Mouse (Mus musculus): ENCODE measurements around the gene Ap5b1.

The Ap5b1 gene

DNA sequence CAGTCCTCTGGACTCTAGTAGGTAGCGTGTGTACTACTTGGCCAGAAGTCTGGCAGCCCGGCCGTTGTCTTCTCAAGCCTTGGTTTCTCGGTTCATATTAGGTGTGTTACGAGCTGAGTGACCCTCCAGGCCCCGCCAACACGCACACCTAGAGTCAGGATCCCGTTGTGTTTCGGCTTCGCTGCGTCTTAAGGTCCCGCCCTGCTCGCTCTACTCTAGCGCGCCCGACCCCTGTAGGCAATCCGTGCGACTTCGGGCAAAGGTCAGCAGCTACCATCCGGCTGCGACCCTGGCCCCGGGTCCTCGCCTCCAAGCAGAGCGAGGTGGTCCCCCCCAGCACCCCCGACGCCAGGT is 668 bp upstream of the Ap5b1 start:
- DNase-seq (ENCODE audit: inconsistent ontology term) = no peak

DNA sequence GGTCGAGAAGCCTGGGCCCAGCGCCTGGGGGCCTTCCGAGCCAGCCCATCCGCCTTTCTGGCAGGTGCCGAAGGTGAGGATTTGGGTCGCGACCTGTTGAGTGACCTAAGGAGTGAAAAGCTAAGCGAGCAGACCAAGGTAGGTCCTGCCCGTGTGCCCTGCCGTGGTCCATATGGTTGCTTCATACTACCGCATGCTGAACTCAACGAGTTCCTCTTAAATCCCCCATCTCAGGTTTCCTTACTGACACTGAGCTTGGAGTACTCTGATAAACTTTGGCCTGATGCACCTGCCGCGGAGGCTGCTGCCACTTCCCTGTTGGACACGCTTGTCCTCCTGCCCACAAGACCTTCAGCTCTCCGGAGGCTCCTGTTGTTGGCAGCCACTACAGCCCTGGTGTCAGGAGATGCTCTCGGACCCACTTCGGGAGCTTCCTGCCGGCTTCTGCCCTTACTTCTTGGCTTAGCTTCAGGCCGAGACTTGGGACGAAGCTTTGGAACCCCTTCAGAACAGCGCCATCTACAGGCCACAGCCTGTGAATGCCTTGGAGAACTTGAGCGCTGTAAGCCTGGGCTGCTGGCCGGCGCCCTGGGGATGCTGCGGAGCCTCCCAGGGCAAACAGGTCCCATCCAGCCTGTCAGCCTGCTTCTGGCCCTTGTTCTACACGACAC is 780 bp downstream of the Ap5b1 start:
- DNase-seq (ENCODE audit: inconsistent ontology term) = peak; percentile 79

DNA sequence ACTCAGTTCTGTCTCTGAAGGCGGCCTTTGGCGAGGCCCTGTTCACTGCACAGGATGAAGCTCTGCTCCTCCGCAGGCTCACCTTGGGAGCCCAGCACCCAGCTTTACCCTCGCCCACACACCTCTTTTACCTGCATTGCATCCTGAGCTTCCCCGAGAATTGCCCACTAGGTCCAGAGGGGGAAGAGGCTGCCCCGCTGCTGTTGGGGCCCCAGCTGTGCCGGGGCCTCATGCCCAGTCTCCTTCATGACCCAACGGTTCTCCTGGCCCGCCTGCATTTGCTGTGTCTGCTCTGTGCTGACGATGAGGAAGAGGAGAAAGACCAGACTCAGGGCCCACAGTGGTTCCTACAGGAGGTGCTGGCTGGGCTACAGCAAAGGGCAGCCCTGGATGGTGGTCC is 1.7 kb downstream of the Ap5b1 start:
- no peak for DNase-seq (ENCODE audit: inconsistent ontology term)

- no peak for DNase-seq (ENCODE audit: inconsistent ontology term)
These were observed 2.8 kb downstream of the Ap5b1 start for GRCm38 (mm10) chr19:5570353-5571246.

DNA sequence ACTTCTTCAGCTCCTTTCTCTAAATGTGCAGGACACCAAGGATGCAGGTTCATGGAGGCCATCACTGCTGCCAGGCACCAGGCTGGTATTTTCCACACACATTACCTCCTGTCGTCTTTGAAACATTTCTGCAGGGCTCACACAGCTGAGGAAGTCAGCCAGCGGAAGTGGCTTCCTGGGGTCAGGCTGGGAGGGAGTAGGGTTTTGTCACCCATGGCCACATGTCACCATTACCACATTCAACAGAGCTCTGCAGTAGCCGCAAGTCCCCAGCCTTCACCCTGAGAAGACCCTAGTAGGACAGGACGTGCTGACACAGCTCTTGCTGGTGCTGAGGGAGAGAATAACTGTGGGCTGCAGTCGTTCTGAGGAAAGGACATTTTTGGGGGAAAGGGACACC is 4.0 kb downstream of the Ap5b1 start:
- no peak for DNase-seq (ENCODE audit: inconsistent ontology term)

GRCm38 (mm10) chr19:5572331-5573125 is 4.7 kb downstream of the Ap5b1 start:
- DNase-seq (ENCODE audit: inconsistent ontology term) = no peak

DNA sequence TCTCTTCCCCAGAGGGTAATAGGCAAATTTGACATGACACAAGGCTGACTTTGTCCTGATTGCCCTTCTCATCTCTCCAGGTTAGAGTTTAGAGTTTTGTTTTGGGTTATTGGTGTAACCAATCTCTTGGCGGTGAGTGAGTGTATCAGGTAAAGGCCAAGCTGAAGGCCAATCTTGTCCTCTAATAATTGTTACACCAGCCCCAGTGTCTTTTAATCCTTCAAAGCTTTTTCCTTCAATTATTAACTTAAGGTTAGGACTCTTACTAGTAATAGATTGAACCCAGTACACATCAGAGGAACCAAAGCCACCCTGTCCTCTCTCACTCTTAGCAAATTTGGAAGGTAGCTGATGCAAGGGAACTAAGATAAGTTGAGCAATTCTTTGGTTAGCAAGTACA is 7.5 kb downstream of the Ap5b1 start:
- no peak for DNase-seq (ENCODE audit: inconsistent ontology term)

DNA sequence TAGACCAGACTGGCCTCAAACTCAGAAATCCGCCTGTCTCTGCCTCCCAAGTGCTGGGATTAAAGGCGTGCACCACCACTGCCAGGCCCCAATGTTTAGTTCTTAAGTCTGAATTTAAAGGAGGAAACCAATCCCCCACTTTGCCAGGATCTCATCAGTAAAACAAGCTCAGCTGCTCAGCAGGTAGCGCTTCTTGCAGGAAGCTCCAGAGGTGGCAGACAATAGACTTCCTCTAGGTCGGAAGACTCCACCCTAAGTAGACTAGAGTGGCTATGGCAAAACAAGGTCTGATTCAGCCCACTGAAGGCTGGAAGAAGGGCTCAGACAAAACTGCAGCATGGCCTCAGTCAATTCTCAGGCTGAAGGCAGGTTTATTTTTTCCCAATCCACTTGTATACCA is 12.1 kb downstream of the Ap5b1 start:
- no peak for DNase-seq (ENCODE audit: inconsistent ontology term)

DNA sequence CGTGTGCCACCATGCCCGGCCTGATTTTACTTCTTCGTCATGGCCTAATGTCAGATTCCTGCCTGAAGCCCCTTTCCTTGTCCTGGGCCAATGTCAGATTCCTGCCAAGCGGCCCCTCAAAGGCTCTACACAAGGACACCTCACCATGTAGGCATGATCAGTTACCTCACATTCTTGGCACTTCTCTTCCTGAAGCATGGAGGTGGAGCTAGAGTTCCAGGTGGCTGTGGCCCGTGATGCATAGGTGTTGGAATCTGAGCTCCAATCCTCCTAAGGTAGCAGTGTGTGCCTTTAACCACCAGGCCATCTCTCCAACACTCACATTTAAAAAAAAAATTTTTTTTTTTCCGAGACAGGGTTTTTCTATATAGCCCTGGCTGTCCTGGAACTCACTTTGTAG is 13.0 kb downstream of the Ap5b1 start:
- no peak for DNase-seq (ENCODE audit: inconsistent ontology term)

DNA sequence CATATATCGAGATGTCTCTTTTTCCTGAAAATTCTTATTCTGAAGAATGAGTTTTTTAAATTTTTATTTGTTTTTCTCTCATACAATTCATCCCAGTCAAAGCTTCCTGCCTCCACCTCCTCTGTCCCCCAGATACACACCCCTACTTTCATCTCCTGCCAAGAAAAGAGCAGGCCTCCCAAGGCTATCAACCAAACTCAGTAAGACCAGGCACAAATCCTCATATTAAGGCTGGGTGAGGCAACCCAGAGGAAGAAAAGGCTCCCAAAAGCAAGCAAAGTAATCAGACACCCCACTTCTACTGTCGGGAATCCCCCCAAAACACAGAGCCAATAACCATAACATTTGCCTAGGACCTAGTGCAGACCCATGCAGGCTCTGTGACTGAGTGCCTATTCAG is 14.2 kb downstream of the Ap5b1 start:
- no peak for DNase-seq (ENCODE audit: inconsistent ontology term)

DNA sequence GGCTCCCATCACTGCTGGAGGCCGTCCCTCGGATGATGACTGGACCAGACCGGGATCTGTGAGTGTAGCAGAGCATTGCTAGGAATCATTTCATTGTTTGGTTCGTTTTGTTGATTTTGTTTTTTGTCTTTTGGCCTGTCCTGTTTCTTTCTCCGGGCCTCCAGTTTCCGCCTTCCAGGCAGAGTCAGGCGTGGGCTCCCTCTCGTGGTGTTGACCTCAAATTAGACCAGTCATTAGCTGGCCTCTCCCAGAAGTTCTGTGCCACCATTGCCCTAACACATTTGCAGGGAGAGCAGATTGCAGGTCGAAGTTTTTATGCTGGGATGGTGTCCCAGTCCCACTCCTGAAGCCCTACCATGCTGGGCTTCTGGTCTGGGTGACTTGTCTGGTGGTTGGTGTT is 21.3 kb downstream of the Ap5b1 start:
- no peak for DNase-seq (ENCODE audit: inconsistent ontology term)

- DNase-seq (ENCODE audit: inconsistent ontology term) = no peak
These were observed 24.1 kb downstream of the Ap5b1 start for GRCm38 (mm10) chr19:5591888-5592287.

- DNase-seq (ENCODE audit: inconsistent ontology term) = no peak
These were observed 31.4 kb downstream of the Ap5b1 start for GRCm38 (mm10) chr19:5599224-5599623.

- DNase-seq (ENCODE audit: inconsistent ontology term) = peak; percentile 81
These were observed 34.1 kb downstream of the Ap5b1 start, which contains the start of gene Rnaseh2c for GRCm38 (mm10) chr19:5601752-5602541. Gene Rnaseh2c (plus strand): TSS chr19:5601873.

DNA sequence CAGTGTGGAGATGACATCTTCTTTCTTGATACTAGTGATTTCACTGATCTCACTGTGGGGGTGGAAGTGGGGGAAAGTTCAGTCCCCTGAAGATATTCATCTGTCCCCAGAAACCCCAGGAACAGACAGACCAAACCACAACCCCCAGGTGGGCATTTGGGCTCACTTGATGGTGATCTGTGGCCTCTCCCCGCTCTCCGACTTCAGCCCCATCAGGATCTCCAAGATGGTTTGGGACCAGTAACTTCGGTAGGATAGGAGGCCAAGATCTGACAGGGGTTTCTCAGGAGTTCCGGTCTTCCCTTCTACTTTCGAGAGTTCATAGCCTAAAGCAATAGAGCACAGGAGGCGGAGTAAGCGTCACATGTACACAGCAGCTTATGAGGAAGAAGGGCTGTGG is 35.8 kb downstream of the Ap5b1 start:
- DNase-seq (ENCODE audit: inconsistent ontology term) = no peak

DNA sequence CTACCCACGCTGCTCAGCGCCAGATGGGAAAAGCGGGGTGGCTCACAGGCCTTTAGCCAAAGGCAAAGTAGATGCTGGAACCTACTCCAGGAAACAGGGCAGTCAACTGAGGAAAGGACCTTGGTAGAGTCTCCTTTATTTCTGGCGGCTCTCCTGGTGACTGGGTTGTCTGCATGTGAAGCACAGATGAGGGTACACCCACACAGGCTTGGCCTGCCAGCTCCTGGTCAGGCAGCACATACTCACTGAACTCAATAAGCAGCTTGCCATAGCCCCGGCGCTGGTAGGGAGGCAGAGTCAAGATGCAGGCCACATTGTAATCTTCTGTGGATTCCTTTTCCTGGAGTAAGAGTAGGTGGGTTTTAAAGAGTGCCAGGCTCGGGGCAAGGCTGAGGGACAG is 37.3 kb downstream of the Ap5b1 start:
- DNase-seq (ENCODE audit: inconsistent ontology term) = no peak

GRCm38 (mm10) chr19:5606196-5606595 is 38.4 kb downstream of the Ap5b1 start:
- DNase-seq (ENCODE audit: inconsistent ontology term) = no peak

DNA sequence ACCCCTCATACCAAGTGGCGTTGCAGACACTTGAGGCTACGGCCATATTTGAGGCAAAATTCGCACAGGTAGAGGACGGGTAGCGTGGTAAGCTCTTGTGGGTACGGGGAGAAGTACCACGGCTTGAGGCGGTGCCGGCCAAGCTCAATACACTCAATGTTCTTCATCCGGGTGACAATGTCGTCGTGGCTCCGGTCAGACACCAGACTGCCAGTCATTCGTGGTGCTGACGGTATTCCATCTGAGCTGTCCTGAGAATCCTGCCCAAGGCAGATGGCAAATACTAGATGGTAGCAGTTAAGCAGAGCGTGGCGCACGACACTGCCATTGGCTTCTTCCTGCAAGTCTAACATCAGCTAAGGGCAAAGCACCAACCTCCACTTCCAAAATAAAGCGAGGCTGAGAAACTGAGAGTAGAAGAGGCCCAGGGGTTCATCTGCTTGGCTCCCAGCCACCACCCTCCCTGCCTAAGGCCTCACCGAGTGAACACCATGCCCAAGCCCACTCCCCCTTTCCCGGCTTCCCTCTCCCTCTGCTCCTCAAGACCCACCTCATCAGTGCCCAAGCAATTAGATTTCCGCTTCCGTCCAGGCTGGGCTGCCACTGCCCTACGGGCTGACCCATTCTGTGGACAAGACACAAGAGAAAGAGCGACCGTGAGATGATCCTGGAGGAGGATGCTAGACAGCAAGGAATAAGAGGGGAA is 40.0 kb downstream of the Ap5b1 start:
- no peak for DNase-seq (ENCODE audit: inconsistent ontology term)

DNA sequence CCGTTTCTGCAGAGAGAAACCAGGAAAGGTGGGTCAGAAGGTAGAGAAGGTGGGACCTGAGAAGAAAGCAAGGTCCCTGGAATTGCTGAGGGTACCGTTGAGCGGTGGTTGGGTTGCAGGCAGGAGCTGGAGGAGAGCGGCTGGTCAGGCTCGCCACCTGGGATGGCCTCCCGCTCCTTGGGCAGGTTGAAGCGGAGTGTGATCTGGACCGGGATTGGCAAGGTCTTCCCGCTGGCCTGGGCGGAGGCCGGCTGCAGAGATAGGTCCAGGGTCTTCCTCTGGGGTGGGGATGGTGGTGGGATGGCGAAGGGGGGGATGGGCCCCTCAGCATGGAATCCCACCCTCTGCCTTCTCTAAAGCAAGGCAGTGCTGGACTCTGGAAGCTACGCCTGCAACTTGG is 40.9 kb downstream of the Ap5b1 start:
- no peak for DNase-seq (ENCODE audit: inconsistent ontology term)

DNA sequence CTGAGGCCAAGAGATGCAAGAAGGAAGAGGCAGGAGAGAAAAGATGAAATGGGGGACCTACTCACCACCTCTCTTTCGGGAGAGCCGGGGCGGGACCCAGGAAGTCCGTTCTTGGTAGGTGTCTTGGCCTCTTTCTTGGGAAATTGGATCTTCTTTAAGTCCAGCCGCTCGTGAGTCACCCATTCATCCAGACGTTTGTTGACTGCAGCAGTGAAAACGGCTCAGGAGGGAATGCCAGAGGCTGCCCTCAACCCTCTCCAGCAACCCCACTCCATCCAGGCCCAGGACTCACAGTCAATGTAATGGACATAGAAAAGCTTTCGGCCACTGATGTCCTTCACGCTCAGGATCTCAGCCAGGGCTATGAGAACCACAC is 41.3 kb downstream of the Ap5b1 start:
- DNase-seq (ENCODE audit: inconsistent ontology term) = no peak

Data from Muller cell, postnatal 12 days (primary cell).